Mouse (Mus musculus) left cerebral cortex, postnatal 25 days (tissue): ENCODE measurements around the gene Hpcal4. TPM values are rescaled to one million over a fixed set of nuclear protein-coding genes. Genes with fewer than 3 reads are reported as not detected.
A peak's percentile ranks its signal among the peaks of the same experiment; 100 is the strongest.
"Not testable (repeated sequence)": the region's sequence is repeated elsewhere in the genome, so short reads cannot be mapped to it uniquely, and the experiment has no call there.

Experiments used
- DNase-seq, 2 experiments: peaks; one replicate each; pipeline ENCODE4 v3.0.0; 2022; ENCODE audit warnings: low spot score in 2 of 2, mixed read lengths in 1 of 2
- intact Hi-C: fragments of 180-260 bp; cut with DNase I; formaldehyde crosslinking; loops from one replicate; pipeline ENCODE4 v1.15.1; 2025
- total RNA-seq, 2 experiments: library from RNA; stranded (reverse); gene quantifications; 2 replicates each; pipeline ENCODE4 v1.2.3; 2021

The Hpcal4 gene
- 100 to 1,000 TPM; 553 to 568 TPM for total RNA-seq

- peak; percentile 57 to 67 for DNase-seq
- intact Hi-C loops: no loop called here
These were observed at the start of gene Hpcal4 for GRCm38 (mm10) chr4:123182328-123183238. TSS of gene Hpcal4 (plus strand) at chr4:123183227.

- DNase-seq: no peak
- intact Hi-C loops: no loop called here
These were observed 45.5 kb upstream of the Hpcal4 start for GRCm38 (mm10) chr4:123137551-123137950.

GRCm38 (mm10) chr4:123139513-123140154, 43.4 kb upstream of the Hpcal4 start, which contains the start of gene Ppie:
TSS of gene Ppie (minus strand) at chr4:123139951.
- DNase-seq: peak; percentile 70 to 75
- intact Hi-C loops: no loop called here

GRCm38 (mm10) chr4:123147446-123148150, 35.4 kb upstream of the Hpcal4 start:
- intact Hi-C loops: no loop called here
- peak; percentile 66 to 91 for DNase-seq

- intact Hi-C loops: no loop called here
- DNase-seq: no peak
These were observed 31.0 kb upstream of the Hpcal4 start for GRCm38 (mm10) chr4:123152003-123152402.

- DNase-seq: peak; percentile 72 to 95
- intact Hi-C loops: no loop called here
These were observed 30.1 kb upstream of the Hpcal4 start for GRCm38 (mm10) chr4:123152976-123153375.

GRCm38 (mm10) chr4:123155004-123155403, 28.0 kb upstream of the Hpcal4 start:
- intact Hi-C loops: loop anchor here (1.0 to 5.0 kb wide), 3 partner anchors 45 to 100 kb away; no protein-coding TSS in a partner anchor
- DNase-seq: peak; percentile 56 to 77

- DNase-seq: no peak
- intact Hi-C loops: loop anchor here (1.0 to 5.0 kb wide), 3 partner anchors 45 to 99 kb away; no protein-coding TSS in a partner anchor
These were observed 27.6 kb upstream of the Hpcal4 start for GRCm38 (mm10) chr4:123155427-123155826.

GRCm38 (mm10) chr4:123155840-123156239, 27.2 kb upstream of the Hpcal4 start:
- intact Hi-C loops: loop anchor here (1.0 to 5.0 kb wide), 3 partner anchors 44 to 99 kb away; no protein-coding TSS in a partner anchor
- peak in 1 of 2 experiments; percentile 18 for DNase-seq

- intact Hi-C loops: no loop called here
These were observed 22.5 kb upstream of the Hpcal4 start for GRCm38 (mm10) chr4:123160571-123160970.

GRCm38 (mm10) chr4:123161251-123161650, 21.8 kb upstream of the Hpcal4 start:
- intact Hi-C loops, DNase-seq: not testable (repeated sequence)

More at GRCm38 (mm10) chr4:123160571-123160970, 22.5 kb upstream of the Hpcal4 start:
- DNase-seq: no peak

GRCm38 (mm10) chr4:123162305-123162917, 20.6 kb upstream of the Hpcal4 start:
- DNase-seq: peak in 1 of 2 experiments; percentile 36
- intact Hi-C loops: no loop called here

GRCm38 (mm10) chr4:123164157-123164556, 18.9 kb upstream of the Hpcal4 start:
- DNase-seq: peak; percentile 51 to 78
- intact Hi-C loops: no loop called here

GRCm38 (mm10) chr4:123171811-123172210, 11.2 kb upstream of the Hpcal4 start:
- intact Hi-C loops: no loop called here
- no peak for DNase-seq

- DNase-seq: peak; percentile 92 to 97
- intact Hi-C loops: no loop called here
These were observed 421 bp downstream of the Hpcal4 start for GRCm38 (mm10) chr4:123183239-123184056.

- intact Hi-C loops: no loop called here
- peak; percentile 65 to 79 for DNase-seq
These were observed 1.8 kb downstream of the Hpcal4 start for GRCm38 (mm10) chr4:123184816-123185215.

GRCm38 (mm10) chr4:123192336-123192735, 9.3 kb downstream of the Hpcal4 start:
- DNase-seq: peak in 1 of 2 experiments; percentile 89
- intact Hi-C loops: no loop called here

GRCm38 (mm10) chr4:123193791-123194190, 10.8 kb downstream of the Hpcal4 start:
- DNase-seq: peak in 1 of 2 experiments; percentile 76

More at GRCm38 (mm10) chr4:123193791-123194190, 10.8 kb downstream of the Hpcal4 start:
- intact Hi-C loops: no loop called here
